Mouse (Mus musculus): ENCODE data around the gene Supt7l.

- TF ChIP-seq CTCF (IDR thresholded peaks at IDR 0.05; ENCODE audit: insufficient read depth, low read length) = no peak
- no peak for TF ChIP-seq POLR2A (IDR thresholded peaks at IDR 0.05; ENCODE audit: borderline replicate concordance, extremely low read depth, low read depth, low read length)
These were observed 36.3 kb upstream of the Supt7l start for GRCm38 (mm10) chr5:31563905-31564304.

Measured in lung, adult 2 months (tissue).